Mouse (Mus musculus): ENCODE measurements around the gene Elf3. TPM values are rescaled to one million over a fixed set of nuclear protein-coding genes. Genes with fewer than 3 reads are reported as not detected.

Gene Elf3
- polyA plus RNA-seq (2014; fragmentation: Illumina TruSeq; extraction: RNeasy Lipid Tissue Mini Kit (QIAGEN cat#74804); ENCODE audit: low read depth, low replicate concordance) = 90.6 TPM

GRCm38 (mm10) chr1:135258380-135259127, at the start of gene Elf3:
Gene Elf3 (minus strand): TSS chr1:135258568.

GRCm38 (mm10) chr1:135283826-135284291, 25.5 kb upstream of the Elf3 start, which contains the start of gene Rnpep:
Gene Rnpep (minus strand): TSS chr1:135284084.

Other genes starting within 250 kb of the Elf3 start
- gene Lgr6, start 153.3 kb downstream of the Elf3 start, polyA plus RNA-seq (2014; fragmentation: Illumina TruSeq; extraction: RNeasy Lipid Tissue Mini Kit (QIAGEN cat#74804); ENCODE audit: low read depth, low replicate concordance) = 0.11 TPM
- 2.4 TPM for gene Ptpn7, start 125.9 kb downstream of the Elf3 start, polyA plus RNA-seq (2014; fragmentation: Illumina TruSeq; extraction: RNeasy Lipid Tissue Mini Kit (QIAGEN cat#74804); ENCODE audit: low read depth, low replicate concordance)
- gene Arl8a, start 111.7 kb downstream of the Elf3 start, polyA plus RNA-seq (2014; fragmentation: Illumina TruSeq; extraction: RNeasy Lipid Tissue Mini Kit (QIAGEN cat#74804); ENCODE audit: low read depth, low replicate concordance) = 58.6 TPM
- 0.42 TPM for gene Gpr37l1, start 90.9 kb downstream of the Elf3 start, polyA plus RNA-seq (2014; fragmentation: Illumina TruSeq; extraction: RNeasy Lipid Tissue Mini Kit (QIAGEN cat#74804); ENCODE audit: low read depth, low replicate concordance)
- 92.7 TPM for gene Rnpep, start 25.5 kb upstream of the Elf3 start, polyA plus RNA-seq (2014; fragmentation: Illumina TruSeq; extraction: RNeasy Lipid Tissue Mini Kit (QIAGEN cat#74804); ENCODE audit: low read depth, low replicate concordance)
- gene Timm17a, start 55.2 kb upstream of the Elf3 start, polyA plus RNA-seq (2014; fragmentation: Illumina TruSeq; extraction: RNeasy Lipid Tissue Mini Kit (QIAGEN cat#74804); ENCODE audit: low read depth, low replicate concordance) = 75.2 TPM
- gene Lmod1, start 66.2 kb upstream of the Elf3 start, polyA plus RNA-seq (2014; fragmentation: Illumina TruSeq; extraction: RNeasy Lipid Tissue Mini Kit (QIAGEN cat#74804); ENCODE audit: low read depth, low replicate concordance) = 9.7 TPM
- gene Shisa4, start 116.7 kb upstream of the Elf3 start, polyA plus RNA-seq (2014; fragmentation: Illumina TruSeq; extraction: RNeasy Lipid Tissue Mini Kit (QIAGEN cat#74804); ENCODE audit: low read depth, low replicate concordance) = 5.2 TPM
- gene Ipo9, start 171.9 kb upstream of the Elf3 start, polyA plus RNA-seq (2014; fragmentation: Illumina TruSeq; extraction: RNeasy Lipid Tissue Mini Kit (QIAGEN cat#74804); ENCODE audit: low read depth, low replicate concordance) = 43.7 TPM